Mouse (Mus musculus) embryo, embryonic 9.5 days (tissue): ENCODE results near the gene Dtnbp1.

ENCODE experiments used
- DNase-seq: peaks from one replicate; pipeline ENCODE4 v3.0.0-alpha.2; 2017; ENCODE audit errors: extremely low spot score

Gene Dtnbp1

GRCm38 (mm10) chr13:45001911-45002615, at the start of gene Dtnbp1:
TSS of gene Dtnbp1 (minus strand) at chr13:45002147.
- DNase-seq: peak; percentile 73

GRCm38 (mm10) chr13:45049261-45050020, 47.5 kb upstream of the Dtnbp1 start:
- no peak for DNase-seq

- no peak for DNase-seq
Measured at GRCm38 (mm10) chr13:45043466-45043865, 41.5 kb upstream of the Dtnbp1 start.

GRCm38 (mm10) chr13:45040741-45041140, 38.8 kb upstream of the Dtnbp1 start:
- DNase-seq: no peak

- DNase-seq: no peak
Measured at GRCm38 (mm10) chr13:45040195-45040594, 38.2 kb upstream of the Dtnbp1 start.

- DNase-seq: no peak
Measured at GRCm38 (mm10) chr13:45036417-45036816, 34.5 kb upstream of the Dtnbp1 start.

GRCm38 (mm10) chr13:45034759-45035158, 32.8 kb upstream of the Dtnbp1 start:
- DNase-seq: no peak

GRCm38 (mm10) chr13:45033360-45033759, 31.4 kb upstream of the Dtnbp1 start:
- no peak for DNase-seq

GRCm38 (mm10) chr13:45032484-45032883, 30.5 kb upstream of the Dtnbp1 start:
- DNase-seq: no peak

- no peak for DNase-seq
Measured at GRCm38 (mm10) chr13:45031748-45032147, 29.8 kb upstream of the Dtnbp1 start.

GRCm38 (mm10) chr13:45031314-45031713, 29.4 kb upstream of the Dtnbp1 start:
- no peak for DNase-seq

GRCm38 (mm10) chr13:45030830-45031229, 28.9 kb upstream of the Dtnbp1 start:
- DNase-seq: peak; percentile 85

- DNase-seq: no peak
Measured at GRCm38 (mm10) chr13:45029791-45030190, 27.8 kb upstream of the Dtnbp1 start.

- no peak for DNase-seq
Measured at GRCm38 (mm10) chr13:45026291-45026690, 24.3 kb upstream of the Dtnbp1 start.

GRCm38 (mm10) chr13:45024821-45025220, 22.9 kb upstream of the Dtnbp1 start:
- DNase-seq: no peak

- no peak for DNase-seq
Measured at GRCm38 (mm10) chr13:45023356-45024150, 21.6 kb upstream of the Dtnbp1 start.

- DNase-seq: no peak
Measured at GRCm38 (mm10) chr13:45008150-45008549, 6.2 kb upstream of the Dtnbp1 start.

GRCm38 (mm10) chr13:45007726-45008125, 5.8 kb upstream of the Dtnbp1 start:
- DNase-seq: no peak

- no peak for DNase-seq
Measured at GRCm38 (mm10) chr13:45006483-45006882, 4.5 kb upstream of the Dtnbp1 start.

- no peak for DNase-seq
Measured at GRCm38 (mm10) chr13:45005861-45006260, 3.9 kb upstream of the Dtnbp1 start.

- DNase-seq: no peak
Measured at GRCm38 (mm10) chr13:45004987-45005592, 3.1 kb upstream of the Dtnbp1 start.

GRCm38 (mm10) chr13:45003026-45003425, 1.1 kb upstream of the Dtnbp1 start:
- DNase-seq: no peak
